Mouse (Mus musculus) heart, postnatal 0 days (tissue): ENCODE results near the gene Podn. TPM values are rescaled to one million over a fixed set of nuclear protein-coding genes. Genes with fewer than 3 reads are reported as not detected.

ENCODE experiments used
- ATAC-seq: fragments of 200-750 bp; cut with Nextera tagmentation; 2 replicates; pipeline ENCODE4 v1.8.0; 2017; ENCODE audit warnings: low read depth, moderate number of reproducible peaks, moderate library complexity; ENCODE audit not compliant: insufficient read depth
- DNase-seq: peaks from one replicate; pipeline ENCODE4 v3.0.0-alpha.2; 2016; ENCODE audit warnings: low spot score
- H3K27ac ChIP-seq: fragments of 300-500 bp; sonication (generic); 2 replicates; pipeline ENCODE4 v1.5.1; 2014; ENCODE audit warnings: low read depth, mild to moderate bottlenecking
- H3K27me3 ChIP-seq: fragments of 300-500 bp; sonication (generic); 2 replicates; pipeline ENCODE4 v1.6.1; 2014; ENCODE audit warnings: low read length, mixed read lengths; ENCODE audit not compliant: control insufficient read depth, insufficient read depth
- H3K36me3 ChIP-seq: fragments of 300-500 bp; sonication (generic); replicated peaks from 2 replicates; pipeline ENCODE4 v1.6.1; 2014; ENCODE audit warnings: low read length, mixed read lengths; ENCODE audit not compliant: control insufficient read depth, insufficient read depth
- H3K4me1 ChIP-seq: fragments of 300-500 bp; sonication (generic); 2 replicates; pipeline ENCODE4 v1.6.1; 2014; ENCODE audit warnings: antibody characterized with exemption; ENCODE audit not compliant: control insufficient read depth, insufficient read depth
- H3K4me2 ChIP-seq: fragments of 300-500 bp; sonication (generic); 2 replicates; pipeline ENCODE4 v1.6.1; 2014; ENCODE audit warnings: low read depth, mild to moderate bottlenecking, low read length, moderate library complexity
- H3K4me3 ChIP-seq: fragments of 300-500 bp; sonication (generic); 2 replicates; pipeline ENCODE4 v1.5.1; 2014; ENCODE audit warnings: low read depth, low read length
- H3K9ac ChIP-seq: fragments of 300-500 bp; sonication (generic); replicated peaks from 2 replicates; pipeline ENCODE4 v1.6.1; 2014; ENCODE audit warnings: low read depth, low read length, mixed read lengths
- H3K9me3 ChIP-seq: fragments of 300-500 bp; sonication (generic); replicated peaks from 2 replicates; pipeline ENCODE4 v1.6.1; 2016; ENCODE audit warnings: low read length; ENCODE audit not compliant: control insufficient read depth
- CTCF ChIP-seq: IDR thresholded peaks from 2 replicates; pipeline ENCODE4 v1.5.1; 2016; ENCODE audit warnings: antibody characterized with exemption, control low read depth, low read depth
- EP300 ChIP-seq: IDR thresholded peaks from 2 replicates; pipeline ENCODE4 v1.6.1; 2016; ENCODE audit warnings: antibody characterized with exemption, low read depth
- WGBS: fragments of 180-500 bp; shearing (Covaris S2); extraction: QIAGEN DNeasy Blood & Tissue Kit; methylation state at CpG from one replicate; pipeline ENCODE4 v1.1.7; 2014; 5-methylcytosine and 5-hydroxymethylcytosine counted together
- polyA plus RNA-seq: library from polyadenylated mRNA; unstranded; fragments of >200 nt; fragmentation: Nextera tagmentation; extraction: Ambion mirVana; gene quantifications from 2 replicates; pipeline ENCODE4 v1.2.1, GENCODE M21; 2015
- total RNA-seq: library from RNA; depleted of rRNA; stranded (reverse); fragments of >200 nt; gene quantifications from 2 replicates; pipeline ENCODE4 v1.2.3, GENCODE M21; 2014; ENCODE audit warnings: low replicate concordance

Gene Podn
- total and polyA plus RNA-seq, 2 experiments from 2014 or later = 0.53 to 5.0 TPM

- H3K4me1 ChIP-seq = peaks cover 15% of the 10 kb centered on the region
- DNase-seq (no peak), ATAC-seq (no peak)
- H3K36me3 ChIP-seq = no peaks in the 10 kb centered on the region
- no peak overlapping the region for H3K9ac ChIP-seq
- H3K9me3 ChIP-seq = 0 out of 2 replicates have a peak, but pooled peaks cover 6% of the 10 kb centered on the region
- H3K4me2 ChIP-seq = no peak overlapping the region
- WGBS = 77% methylated on average over 7 of the region's 7 CpGs
- TF ChIP-seq CTCF (no peak), EP300 (no peak)
- H3K27me3 ChIP-seq = no peaks in the 10 kb centered on the region
- no peak overlapping the region for H3K4me3 ChIP-seq
- H3K27ac ChIP-seq = no peak overlapping the region
These were observed 78.4 kb downstream of the Podn start for GRCm38 (mm10) chr4:108017839-108018238.

- TF ChIP-seq EP300 = no peak
- no peak for TF ChIP-seq CTCF
- ATAC-seq (no peak), DNase-seq (no peak)
These were observed 79.9 kb downstream of the Podn start for GRCm38 (mm10) chr4:108016321-108016720.

GRCm38 (mm10) chr4:108015067-108015765, 81.0 kb downstream of the Podn start:
- TF ChIP-seq EP300 (peak; percentile 90), CTCF (peak; percentile 56)
- Histone ChIP-seq H3K9me3 (0 out of 2 replicates have a peak, but pooled peaks cover 2% of the 10 kb centered on the region), H3K36me3 (no peaks in the 10 kb centered on the region), H3K9ac (no peak overlapping the region), H3K4me3 (no peak overlapping the region), H3K4me2 (no peak overlapping the region), H3K27me3 (no peaks in the 10 kb centered on the region), H3K4me1 (peaks cover 15% of the 10 kb centered on the region), H3K27ac (peak overlapping the region; percentile 57; the same call in 1 of the 2 replicates)
- DNase-seq (peak; percentile 78), ATAC-seq (peak; percentile 90)
- WGBS = 39% methylated on average over 14 of the region's 14 CpGs

More at GRCm38 (mm10) chr4:108016321-108016720, 79.9 kb downstream of the Podn start:
- Histone ChIP-seq H3K9ac (no peak overlapping the region), H3K4me2 (no peak overlapping the region), H3K27ac (no peak overlapping the region), H3K4me1 (peaks cover 15% of the 10 kb centered on the region), H3K4me3 (no peak overlapping the region), H3K9me3 (0 out of 2 replicates have a peak, but pooled peaks cover 6% of the 10 kb centered on the region), H3K27me3 (no peaks in the 10 kb centered on the region), H3K36me3 (no peaks in the 10 kb centered on the region)
- WGBS = 85% methylated on average over 3 of the region's 3 CpGs

- WGBS = 76% methylated on average over 2 of the region's 2 CpGs
- no peak overlapping the region for H3K4me2 ChIP-seq
- ATAC-seq = no peak
- DNase-seq = no peak
- TF ChIP-seq EP300 = no peak
- no peak for TF ChIP-seq CTCF
- H3K27ac ChIP-seq = no peak overlapping the region
- no peaks in the 10 kb centered on the region for H3K9me3 ChIP-seq
- no peaks in the 10 kb centered on the region for H3K36me3 ChIP-seq
- no peak overlapping the region for H3K4me3 ChIP-seq
- H3K27me3 ChIP-seq = no peaks in the 10 kb centered on the region
- no peak overlapping the region for H3K9ac ChIP-seq
- H3K4me1 ChIP-seq = peaks cover 15% of the 10 kb centered on the region
These were observed 81.8 kb downstream of the Podn start for GRCm38 (mm10) chr4:108014466-108014865.

- H3K27ac ChIP-seq = no peak overlapping the region
- no peak overlapping the region for H3K9ac ChIP-seq
- no peaks in the 10 kb centered on the region for H3K9me3 ChIP-seq
- DNase-seq = no peak
- no peak for TF ChIP-seq EP300
- no peak for TF ChIP-seq CTCF
- ATAC-seq = no peak
- no peak overlapping the region for H3K4me2 ChIP-seq
- WGBS = 51% methylated on average over 8 of the region's 8 CpGs
- no peak overlapping the region for H3K4me3 ChIP-seq
- no peaks in the 10 kb centered on the region for H3K36me3 ChIP-seq
- no peaks in the 10 kb centered on the region for H3K27me3 ChIP-seq
- H3K4me1 ChIP-seq = no peaks in the 10 kb centered on the region; the same call in 1 of the 2 replicates
These were observed 87.7 kb downstream of the Podn start for GRCm38 (mm10) chr4:108008541-108008940.
